ENCODE assay signal across 24 mouse cellular contexts in genomic region chr1:74401015-74401702, GRCm38 (mm10). TPM values are rescaled to one million over a fixed set of nuclear protein-coding genes. Genes with fewer than 3 reads are reported as not detected.
DNase-seq lines count a peak whose midpoint lies in the region; ATAC-seq and TF ChIP-seq lines count a peak whose summit lies in the region.
"Had no signal": no experiment of that assay in that cellular context is flagged by ENCODE, and none has a peak within 500 bp of the region (broad histone marks: within the 10 kb centered on the region; RNA-seq: fewer than 3 reads in every experiment).

No protein-coding gene starts in this region.

- H3K36me3 ChIP-seq in heart, embryonic 14.5 days (ENCODE audit: control insufficient read depth, insufficient read depth, low read length) = no peaks in the 10 kb centered on the region
- no peaks in the 10 kb centered on the region for H3K36me3 ChIP-seq in G1E (replicated peaks)
- H3K36me3 ChIP-seq in liver, postnatal 0 days (replicated peaks; ENCODE audit: insufficient read depth, low read length) = no peaks in the 10 kb centered on the region
- H3K36me3 ChIP-seq in forebrain, embryonic 11.5 days (ENCODE audit: control insufficient read depth, insufficient read depth, low read length) = no peaks in the 10 kb centered on the region
- H3K36me3 ChIP-seq: limb, embryonic 12.5 days; midbrain, embryonic 13.5 days; neural tube, embryonic 12.5 days had no signal

- peak overlapping the region; percentile 28 for H3K4me2 ChIP-seq in heart, embryonic 14.5 days (ENCODE audit: low read length)
- peak overlapping the region; percentile 47 for H3K4me2 ChIP-seq in liver, postnatal 0 days (ENCODE audit: low read depth, low read length)
- H3K4me2 ChIP-seq in forebrain, embryonic 11.5 days (ENCODE audit: low read depth, low read length, severe bottlenecking) = no peak overlapping the region
- H3K4me2 ChIP-seq: limb, embryonic 12.5 days; midbrain, embryonic 13.5 days; neural tube, embryonic 12.5 days had no signal

- no peak overlapping the region for H3K27ac ChIP-seq in heart, embryonic 14.5 days (replicated peaks in 1 of 2; ENCODE audit: control insufficient read depth in 1 of 2, insufficient read depth in 1 of 2, low read depth in 2 of 2, low read length in 2 of 2)
- no peak overlapping the region for H3K27ac ChIP-seq in liver, postnatal 0 days (ENCODE audit: low read depth)
- H3K27ac ChIP-seq in forebrain, embryonic 11.5 days (ENCODE audit: low read depth, low read length) = no peak overlapping the region
- H3K27ac ChIP-seq: hindbrain, postnatal 0 days; kidney, postnatal 0 days; limb, embryonic 12.5 days; midbrain, embryonic 13.5 days; neural tube, embryonic 12.5 days had no signal

- no peak for TF ChIP-seq CTCF in G1E (IDR thresholded peaks at IDR 0.05; ENCODE audit: low read depth, low read length)
- TF ChIP-seq CTCF in liver, postnatal 0 days (IDR thresholded peaks at IDR 0.05; ENCODE audit: low read depth) = no peak

- WGBS in heart, embryonic 14.5 days = 44% methylated on average over 16 of the region's 16 CpGs
- 40% methylated on average over 16 of the region's 16 CpGs for WGBS in liver, postnatal 0 days (ENCODE audit: insufficient replicate concordance)
- WGBS in forebrain, embryonic 11.5 days = 55% methylated on average over 16 of the region's 16 CpGs

- TF ChIP-seq EP300 in liver, postnatal 0 days (IDR thresholded peaks at IDR 0.05; ENCODE audit: low read depth) = no peak

- no peak for DNase-seq in heart, adult 18-20 months
- DNase-seq in G1E (ENCODE audit: low spot score) (no peak), liver (peak; percentile 69)
- no peak for DNase-seq in liver, postnatal 0 days
- no peak for DNase-seq in forebrain, embryonic 11.5 days (ENCODE audit: low spot score)
- no peak for DNase-seq in thymus, postnatal 10 days (ENCODE audit: low spot score in 2 of 2)
- DNase-seq: adrenal gland, postnatal 10 days; cerebellum, adult 9-11 months; gastrocnemius, postnatal 36 days; heart, postnatal 4 days; spleen, adult 18-20 months; thymus, adult 2 months had no signal

- no peaks in the 10 kb centered on the region for H3K27me3 ChIP-seq in heart, embryonic 14.5 days (ENCODE audit: control insufficient read depth, insufficient read depth, low read length)
- H3K27me3 ChIP-seq in G1E (ENCODE audit: insufficient read depth, low read length) = no peaks in the 10 kb centered on the region; the same call in 1 of the 2 replicates
- no peaks in the 10 kb centered on the region for H3K27me3 ChIP-seq in liver, postnatal 0 days (ENCODE audit: insufficient read depth, low read length)
- no peaks in the 10 kb centered on the region for H3K27me3 ChIP-seq in forebrain, embryonic 11.5 days (ENCODE audit: control insufficient read depth, insufficient read depth, low read length)
- H3K27me3 ChIP-seq: limb, embryonic 12.5 days; midbrain, embryonic 13.5 days; neural tube, embryonic 12.5 days; Patski had no signal

- no peak overlapping the region for H3K4me3 ChIP-seq in heart, embryonic 14.5 days (ENCODE audit: control insufficient read depth in 1 of 2, insufficient read depth in 1 of 2, low read depth in 1 of 2, low read length in 2 of 2)
- peak overlapping the region; percentile 15; the same call in 1 of the 2 replicates for H3K4me3 ChIP-seq in G1E (ENCODE audit: low read depth, low read length)
- H3K4me3 ChIP-seq in liver, postnatal 0 days (ENCODE audit: low read depth, low read length) = no peak overlapping the region
- H3K4me3 ChIP-seq in forebrain, embryonic 11.5 days (ENCODE audit: low read depth, low read length) = no peak overlapping the region
- H3K4me3 ChIP-seq: limb, embryonic 12.5 days; midbrain, embryonic 13.5 days; neural tube, embryonic 12.5 days had no signal

- H3K4me1 ChIP-seq in heart, embryonic 14.5 days (ENCODE audit: control insufficient read depth in 2 of 2, insufficient read depth in 2 of 2, low read length in 2 of 2) = peaks cover 4 to 6% of the 10 kb centered on the region in 2 experiments; a peak in 1 of 4 replicates
- H3K4me1 ChIP-seq in G1E (ENCODE audit: insufficient read depth, low read depth, low read length) = peaks cover 65% of the 10 kb centered on the region
- H3K4me1 ChIP-seq in liver, postnatal 0 days (ENCODE audit: insufficient read depth) = peaks cover 21% of the 10 kb centered on the region
- H3K4me1 ChIP-seq in forebrain, embryonic 11.5 days (replicated peaks; ENCODE audit: control insufficient read depth, insufficient read depth, low read length) = 0 out of 2 replicates have a peak, but pooled peaks cover 4% of the 10 kb centered on the region
- H3K4me1 ChIP-seq: neural tube, embryonic 12.5 days had no signal

- ATAC-seq in heart, embryonic 14.5 days (ENCODE audit: insufficient number of reproducible peaks, insufficient read depth, low FRiP score, low read depth) = no peak
- ATAC-seq in G1E (ENCODE audit: extremely low read depth, insufficient number of reproducible peaks, low FRiP score, poor library complexity, severe bottlenecking) = no peak
- ATAC-seq in liver, postnatal 0 days = no peak
- no peak for ATAC-seq in forebrain, embryonic 11.5 days (replicated peaks; ENCODE audit: low FRiP score)
- ATAC-seq: activated CD4-positive, CD25-positive, alpha-beta regulatory T cell, adult 4 months; forebrain, embryonic 16.5 days; hindbrain, postnatal 0 days; intestine, postnatal 0 days; lung, postnatal 0 days; midbrain, embryonic 13.5 days; Patski had no signal

- no peak overlapping the region for H3K9ac ChIP-seq in heart, embryonic 14.5 days (ENCODE audit: low read length)
- no peak overlapping the region for H3K9ac ChIP-seq in liver, postnatal 0 days (replicated peaks)
- no peak overlapping the region for H3K9ac ChIP-seq in forebrain, embryonic 11.5 days (ENCODE audit: low read length)
- H3K9ac ChIP-seq: limb, embryonic 12.5 days; midbrain, embryonic 13.5 days; neural tube, embryonic 12.5 days had no signal

- no peaks in the 10 kb centered on the region for H3K9me3 ChIP-seq in heart, embryonic 14.5 days (ENCODE audit: control insufficient read depth, low read length)
- 0 out of 2 replicates have a peak, but pooled peaks cover 2% of the 10 kb centered on the region for H3K9me3 ChIP-seq in G1E (replicated peaks)
- H3K9me3 ChIP-seq in liver, postnatal 0 days (ENCODE audit: low read length) = no peaks in the 10 kb centered on the region
- no peaks in the 10 kb centered on the region for H3K9me3 ChIP-seq in forebrain, embryonic 11.5 days (ENCODE audit: control insufficient read depth, low read length)
- H3K9me3 ChIP-seq: limb, embryonic 12.5 days; midbrain, embryonic 13.5 days; neural tube, embryonic 12.5 days had no signal

RNA-seq across cellular contexts. Expression of gene Vil1, which starts 8.0 kb away (rescaled TPM):
- polyA plus RNA-seq in heart, embryonic 14.5 days (2014; fragmentation: Nextera tagmentation; extraction: Ambion mirVana) = 0.27 and 0.38 TPM in 2 replicates
- total RNA-seq in heart, adult 18-20 months (2021) = 1 to 10 TPM; 1.2 to 1.5 TPM
- total RNA-seq in G1E (2014; fragmentation: Nextera tagmentation) = 0.29 and 0.68 TPM in 2 replicates
- 0.29 and 1.1 TPM in 2 replicates for total RNA-seq in G1E (2017)
- 0.11 and 0.35 TPM in 2 replicates for polyA plus RNA-seq in G1E (2012)
- polyA plus RNA-seq in liver, postnatal 0 days (2015; fragmentation: Nextera tagmentation; extraction: Ambion mirVana) = 0.13 and 0.19 TPM in 2 replicates
- polyA plus RNA-seq in forebrain, embryonic 11.5 days (2014; fragmentation: Nextera tagmentation; extraction: Ambion mirVana) = 0.13 and 0.21 TPM in 2 replicates
- total RNA-seq: gastrocnemius, postnatal 36 days had no signal

RNA-seq across cellular contexts. Expression of gene Ctdsp1, which starts 9.8 kb away (rescaled TPM):
- polyA plus RNA-seq in heart, embryonic 14.5 days (2014; fragmentation: Nextera tagmentation; extraction: Ambion mirVana) = 67.3 and 67.8 TPM in 2 replicates
- total RNA-seq in heart, adult 18-20 months (2021) = 100 to 1,000 TPM; 107 to 116 TPM
- total RNA-seq in G1E (2014; fragmentation: Nextera tagmentation) = 154 and 171 TPM in 2 replicates
- total RNA-seq in G1E (2017) = 64.6 and 66.4 TPM in 2 replicates
- polyA plus RNA-seq in G1E (2012) = 272 and 321 TPM in 2 replicates
- 40.0 and 40.4 TPM in 2 replicates for polyA plus RNA-seq in liver, postnatal 0 days (2015; fragmentation: Nextera tagmentation; extraction: Ambion mirVana)
- polyA plus RNA-seq in forebrain, embryonic 11.5 days (2014; fragmentation: Nextera tagmentation; extraction: Ambion mirVana) = 45.7 and 46.9 TPM in 2 replicates

RNA-seq across cellular contexts. Expression of gene Slc11a1, which starts 26.2 kb away (rescaled TPM):
- 4.4 and 4.9 TPM in 2 replicates for polyA plus RNA-seq in heart, embryonic 14.5 days (2014; fragmentation: Nextera tagmentation; extraction: Ambion mirVana)
- 1 to 10 TPM; 5.3 to 5.4 TPM for total RNA-seq in heart, adult 18-20 months (2021)
- total RNA-seq in G1E (2014; fragmentation: Nextera tagmentation) (not detected in 2 replicates), G1E (2017) (0.23 and 0.60 TPM in 2 replicates)
- polyA plus RNA-seq in G1E (2012) = not detected in 2 replicates
- polyA plus RNA-seq in liver, postnatal 0 days (2015; fragmentation: Nextera tagmentation; extraction: Ambion mirVana) = 12.8 and 15.1 TPM in 2 replicates
- 1.0 and 1.9 TPM in 2 replicates for polyA plus RNA-seq in forebrain, embryonic 11.5 days (2014; fragmentation: Nextera tagmentation; extraction: Ambion mirVana)

RNA-seq across cellular contexts. Expression of gene Catip, which starts 39.3 kb away (rescaled TPM):
- polyA plus RNA-seq in heart, embryonic 14.5 days (2014; fragmentation: Nextera tagmentation; extraction: Ambion mirVana) = 0.34 and 0.55 TPM in 2 replicates
- under 1 TPM in 1 of 2 experiments, not detected in 1; 0.44 TPM for total RNA-seq in heart, adult 18-20 months (2021)
- total RNA-seq in G1E (2014; fragmentation: Nextera tagmentation) = not detected in 2 replicates
- 0.27 TPM in 1 of 2 replicates, not detected in the other for total RNA-seq in G1E (2017)
- not detected in 2 replicates for polyA plus RNA-seq in G1E (2012)
- 0.11 TPM in 1 of 2 replicates, not detected in the other for polyA plus RNA-seq in liver, postnatal 0 days (2015; fragmentation: Nextera tagmentation; extraction: Ambion mirVana)
- 0.52 TPM in 1 of 2 replicates, not detected in the other for polyA plus RNA-seq in forebrain, embryonic 11.5 days (2014; fragmentation: Nextera tagmentation; extraction: Ambion mirVana)
- polyA plus RNA-seq: activated CD4-positive, CD25-positive, alpha-beta regulatory T cell, adult 4 months; C2C12 had no signal
